Mouse (Mus musculus) midbrain, postnatal 0 days (tissue): ENCODE data around the gene Hspa5. TPM values are rescaled to one million over a fixed set of nuclear protein-coding genes. Genes with fewer than 3 reads are reported as not detected.
"Not testable (repeated sequence)": the region's sequence is repeated elsewhere in the genome, so short reads cannot be mapped to it uniquely, and the experiment has no call there.

Experiments used
- ATAC-seq: fragments of 200-750 bp; cut with Nextera tagmentation; 2 replicates; pipeline ENCODE4 v1.8.0; 2017; ENCODE audit warnings: moderate number of reproducible peaks, mild to moderate bottlenecking, moderate TSS enrichment, moderate library complexity; ENCODE audit not compliant: low FRiP score
- DNase-seq: peaks from one replicate; pipeline ENCODE4 v3.0.0-alpha.2; 2015; ENCODE audit warnings: low spot score
- H3K27ac ChIP-seq: fragments of 300-500 bp; sonication (generic); 2 replicates; pipeline ENCODE4 v1.5.1; 2014; ENCODE audit warnings: low read depth, mild to moderate bottlenecking, low read length, mixed read lengths
- H3K27me3 ChIP-seq: fragments of 300-500 bp; sonication (generic); 2 replicates; pipeline ENCODE4 v1.6.1; 2014; ENCODE audit warnings: low read length, control low read depth, mixed read lengths; ENCODE audit not compliant: insufficient read depth
- H3K36me3 ChIP-seq: fragments of 300-500 bp; sonication (generic); 2 replicates; pipeline ENCODE4 v1.6.1; 2014; ENCODE audit warnings: low read length, control low read depth, mixed read lengths; ENCODE audit not compliant: insufficient read depth
- H3K4me1 ChIP-seq: fragments of 300-500 bp; sonication (generic); 2 replicates; pipeline ENCODE4 v1.6.1; 2014; ENCODE audit warnings: mild to moderate bottlenecking, control low read depth, antibody characterized with exemption, low read length, mixed read lengths; ENCODE audit not compliant: insufficient read depth
- H3K4me2 ChIP-seq: fragments of 300-500 bp; sonication (generic); 2 replicates; pipeline ENCODE4 v1.6.1; 2014; ENCODE audit warnings: low read depth, mild to moderate bottlenecking, low read length, mixed read lengths; ENCODE audit not compliant: poor library complexity, severe bottlenecking
- H3K4me3 ChIP-seq: fragments of 300-500 bp; sonication (generic); 2 replicates; pipeline ENCODE4 v1.5.1; 2014; ENCODE audit warnings: low read depth, mild to moderate bottlenecking, low read length, moderate library complexity
- H3K9ac ChIP-seq: fragments of 300-500 bp; sonication (generic); replicated peaks from 2 replicates; pipeline ENCODE4 v1.6.1; 2014; ENCODE audit warnings: mild to moderate bottlenecking, low read length, moderate library complexity, mixed read lengths; ENCODE audit not compliant: poor library complexity, severe bottlenecking
- H3K9me3 ChIP-seq: fragments of 300-500 bp; sonication (generic); 2 replicates; pipeline ENCODE4 v1.6.1; 2016; ENCODE audit warnings: low read length, control low read depth
- CTCF ChIP-seq: IDR thresholded peaks from 2 replicates; pipeline ENCODE4 v1.5.1; 2016; ENCODE audit warnings: antibody characterized with exemption, mild to moderate bottlenecking
- WGBS: fragments of 180-500 bp; shearing (Covaris S2); extraction: QIAGEN DNeasy Blood & Tissue Kit; methylation state at CpG from one replicate; pipeline ENCODE4 v1.1.7; 2014; 5-methylcytosine and 5-hydroxymethylcytosine counted together
- polyA plus RNA-seq: library from polyadenylated mRNA; unstranded; fragments of >200 nt; fragmentation: Nextera tagmentation; extraction: Ambion mirVana; gene quantifications from 2 replicates; pipeline ENCODE4 v1.2.1, GENCODE M21; 2015
- total RNA-seq: library from RNA; depleted of rRNA; stranded (reverse); fragments of >200 nt; gene quantifications from 2 replicates; pipeline ENCODE4 v1.2.3, GENCODE M21; 2014

The Hspa5 gene
- total and polyA plus RNA-seq, 2 experiments from 2014 or later = 194 to 331 TPM

DNA sequence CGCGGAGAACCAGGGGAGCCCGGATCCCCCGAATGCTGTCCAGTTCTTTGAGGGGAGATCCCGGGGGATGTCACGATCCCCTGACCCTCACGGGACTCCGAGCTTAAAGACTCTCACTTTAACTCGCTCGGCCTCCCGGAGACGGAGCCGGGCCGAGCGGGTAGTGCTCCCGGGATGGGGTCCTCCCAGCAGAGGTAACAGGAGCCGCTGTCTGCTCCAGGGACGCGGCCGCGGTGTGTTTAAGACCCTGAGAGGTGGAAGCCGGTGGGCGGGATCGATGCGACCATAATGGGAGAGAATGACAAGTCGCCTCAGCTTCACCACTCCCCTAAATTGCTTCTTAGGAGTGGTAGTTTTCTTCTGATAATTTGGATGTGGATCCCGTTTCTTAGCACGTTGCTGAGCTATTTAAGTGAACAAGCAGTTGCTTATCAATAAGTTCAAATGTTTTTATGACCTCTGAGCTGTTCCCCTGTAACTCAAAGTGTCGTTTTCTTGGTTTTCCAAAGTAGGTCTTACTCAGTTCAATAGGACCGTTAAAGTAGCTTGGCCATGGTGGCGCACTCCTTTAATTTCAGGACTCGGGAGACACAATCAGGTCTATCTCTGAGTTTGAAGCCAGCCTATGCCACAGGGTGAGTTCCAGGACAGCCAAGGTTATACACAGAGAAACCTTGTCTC is 30.9 kb downstream of the Hspa5 start:
- Histone ChIP-seq H3K4me2 (peak overlapping the region; percentile 59), H3K4me3 (peak overlapping the region; percentile 61), H3K27ac (peak overlapping the region; percentile 90), H3K9ac (peak overlapping the region; percentile 70)
- not testable (repeated sequence) for H3K36me3 ChIP-seq, H3K4me1 ChIP-seq, H3K27me3 ChIP-seq, H3K9me3 ChIP-seq
- DNase-seq (peak; percentile 14), ATAC-seq (peak; percentile 67)
- WGBS = under 1% methylated on average over 20 of the region's 32 CpGs
- TF ChIP-seq CTCF = peak; percentile 13

DNA sequence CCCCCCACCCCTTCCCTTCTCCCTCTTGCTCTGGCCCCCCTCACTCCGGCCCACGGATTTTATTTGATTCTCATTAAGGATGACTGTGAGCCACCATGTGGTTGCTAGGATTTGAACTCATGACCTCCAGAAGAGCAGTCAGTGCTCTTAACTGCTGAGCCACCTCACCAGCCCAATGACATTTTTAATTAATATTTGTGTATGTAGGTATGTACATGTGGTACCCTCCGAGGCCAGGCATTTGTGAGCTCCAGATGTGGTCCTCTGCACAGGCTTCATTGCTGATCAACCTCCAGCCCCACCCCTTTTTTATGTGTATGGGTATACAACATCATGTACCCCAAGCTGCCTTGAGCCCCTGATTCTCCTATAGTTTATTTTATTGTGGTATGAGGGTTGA is 32.0 kb downstream of the Hspa5 start:
- 0 out of 2 replicates have a peak overlapping the region, but pooled peaks have one; percentile 8 for H3K9ac ChIP-seq
- peaks cover 5% of the 10 kb centered on the region for H3K4me1 ChIP-seq
- peak overlapping the region; percentile 59 for H3K4me2 ChIP-seq
- no peak for TF ChIP-seq CTCF
- ATAC-seq (no peak), DNase-seq (no peak)
- H3K9me3 ChIP-seq = no peaks in the 10 kb centered on the region
- H3K27ac ChIP-seq = no peak overlapping the region
- peaks cover 8% of the 10 kb centered on the region; the same call in 1 of the 2 replicates for H3K36me3 ChIP-seq
- no peaks in the 10 kb centered on the region for H3K27me3 ChIP-seq
- no peak overlapping the region for H3K4me3 ChIP-seq
- 72% methylated on average over 3 of the region's 3 CpGs for WGBS

DNA sequence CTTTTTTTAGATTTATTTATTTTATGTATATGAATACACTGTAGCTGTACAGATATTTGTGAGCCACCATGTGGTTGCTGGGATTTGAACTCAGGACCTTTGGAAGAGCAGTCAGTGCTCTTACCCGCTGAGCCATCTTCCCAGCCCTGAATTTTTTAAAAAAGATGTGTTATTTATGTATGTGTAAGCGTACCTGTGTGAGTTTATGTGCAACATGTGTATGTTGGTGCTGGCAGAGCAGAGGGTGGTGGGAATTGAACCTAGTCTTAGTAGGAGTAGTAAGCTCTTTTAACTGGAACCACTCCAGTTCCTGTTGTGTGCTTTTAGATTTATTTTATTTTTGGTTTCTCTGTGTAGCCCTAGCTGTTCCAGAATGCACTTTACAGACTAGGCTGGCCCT is 32.4 kb downstream of the Hspa5 start:
- H3K9me3 ChIP-seq = no peaks in the 10 kb centered on the region
- no peak overlapping the region for H3K4me2 ChIP-seq
- ATAC-seq (no peak), DNase-seq (no peak)
- peaks cover 8% of the 10 kb centered on the region; the same call in 1 of the 2 replicates for H3K36me3 ChIP-seq
- peaks cover 5% of the 10 kb centered on the region for H3K4me1 ChIP-seq
- no peak overlapping the region for H3K9ac ChIP-seq
- no peaks in the 10 kb centered on the region for H3K27me3 ChIP-seq
- WGBS = 97% methylated on average over 2 of the region's 2 CpGs
- TF ChIP-seq CTCF = no peak
- H3K27ac ChIP-seq = no peak overlapping the region
- no peak overlapping the region for H3K4me3 ChIP-seq

DNA sequence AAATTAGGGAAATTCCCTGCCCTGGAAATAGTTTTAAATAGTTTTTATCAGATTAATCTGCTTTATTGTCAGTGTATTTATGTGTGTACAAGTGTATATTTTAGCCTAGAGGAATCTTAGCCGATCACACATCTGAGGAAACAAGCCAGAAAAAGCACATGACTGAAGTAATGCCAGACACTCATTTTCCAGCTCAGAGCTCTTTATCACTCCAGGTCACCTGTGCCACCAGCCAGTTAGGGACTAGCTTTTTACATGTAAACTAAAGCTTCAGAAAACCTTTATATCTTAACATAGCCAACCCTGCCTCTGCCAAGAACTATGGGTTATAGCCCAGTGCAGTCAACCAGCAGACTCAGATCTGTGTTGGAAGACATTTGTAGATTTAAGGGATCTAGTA is 33.0 kb downstream of the Hspa5 start:
- TF ChIP-seq CTCF = no peak
- no peak overlapping the region for H3K9ac ChIP-seq
- H3K27me3 ChIP-seq = no peaks in the 10 kb centered on the region
- DNase-seq (no peak), ATAC-seq (no peak)
- H3K36me3 ChIP-seq = peaks cover 8% of the 10 kb centered on the region; the same call in 1 of the 2 replicates
- peaks cover 5% of the 10 kb centered on the region; the same call in 1 of the 2 replicates for H3K4me1 ChIP-seq
- H3K4me3 ChIP-seq = no peak overlapping the region
- H3K9me3 ChIP-seq = no peaks in the 10 kb centered on the region
- H3K4me2 ChIP-seq = no peak overlapping the region
- 69% methylated on average over 1 of the region's 1 CpGs for WGBS
- H3K27ac ChIP-seq = no peak overlapping the region

DNA sequence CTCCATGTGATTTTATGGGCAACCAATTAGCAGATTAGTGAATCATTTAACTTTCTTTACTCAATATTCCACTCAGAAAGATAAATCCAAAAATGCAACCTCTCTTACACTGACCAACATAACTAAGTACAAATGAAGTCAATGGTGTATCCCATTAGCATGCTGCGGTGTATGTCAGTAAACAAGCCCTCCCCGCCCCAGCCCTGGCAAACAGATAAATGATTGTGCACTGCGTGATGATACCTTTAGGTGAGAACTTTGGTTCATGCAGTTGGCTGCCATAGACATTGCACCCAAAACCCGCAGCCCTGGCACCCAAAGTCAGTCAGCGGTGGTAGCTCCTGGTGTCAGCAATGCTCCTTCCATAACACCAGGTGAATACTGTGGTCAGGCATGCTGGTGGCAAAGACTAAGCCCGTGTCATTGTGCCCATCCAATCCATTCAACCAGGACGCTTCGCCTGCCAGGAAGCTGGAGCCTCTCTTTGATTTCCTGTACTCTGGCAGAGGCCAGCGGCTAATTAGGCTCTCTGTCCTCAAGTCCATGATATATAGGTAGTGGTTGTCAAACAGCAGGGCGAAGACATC is 33.7 kb downstream of the Hspa5 start:
- TF ChIP-seq CTCF = no peak
- H3K9me3 ChIP-seq = no peaks in the 10 kb centered on the region
- H3K4me3 ChIP-seq = no peak overlapping the region
- H3K4me2 ChIP-seq = no peak overlapping the region
- H3K27me3 ChIP-seq = no peaks in the 10 kb centered on the region
- H3K36me3 ChIP-seq = peaks cover 8% of the 10 kb centered on the region; the same call in 1 of the 2 replicates
- H3K9ac ChIP-seq = no peak overlapping the region
- no peak overlapping the region for H3K27ac ChIP-seq
- peaks cover 5% of the 10 kb centered on the region; the same call in 1 of the 2 replicates for H3K4me1 ChIP-seq
- no peak for ATAC-seq
- 90% methylated on average over 10 of the region's 10 CpGs for WGBS
- no peak for DNase-seq

DNA sequence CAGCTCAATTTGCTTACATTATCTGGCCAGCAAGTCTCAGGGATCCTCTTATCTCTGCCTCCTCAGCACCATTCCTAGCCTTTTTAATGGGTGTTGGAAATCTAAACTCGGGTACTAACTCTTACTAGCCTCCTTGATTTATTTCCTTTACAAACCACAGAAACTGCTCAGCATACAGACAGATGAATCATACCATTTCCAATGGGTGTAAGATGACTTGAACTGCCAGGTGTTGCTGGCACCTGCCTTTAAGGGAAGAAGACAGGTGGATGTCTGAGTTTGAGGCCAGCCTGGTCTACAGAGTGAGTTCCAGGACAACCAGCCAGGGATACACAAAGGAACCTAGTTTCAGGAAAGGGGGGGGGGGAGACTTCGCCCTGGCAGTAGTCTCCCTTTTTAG is 36.3 kb downstream of the Hspa5 start:
- no peaks in the 10 kb centered on the region for H3K27me3 ChIP-seq
- H3K4me3 ChIP-seq = no peak overlapping the region
- no peak overlapping the region for H3K27ac ChIP-seq
- TF ChIP-seq CTCF = no peak
- 93% methylated on average over 2 of the region's 2 CpGs for WGBS
- H3K9me3 ChIP-seq = no peaks in the 10 kb centered on the region
- peaks cover 20% of the 10 kb centered on the region; the same call in 1 of the 2 replicates for H3K36me3 ChIP-seq
- no peak for DNase-seq
- no peak overlapping the region for H3K9ac ChIP-seq
- no peak overlapping the region for H3K4me2 ChIP-seq
- peaks cover 5% of the 10 kb centered on the region; the same call in 1 of the 2 replicates for H3K4me1 ChIP-seq
- ATAC-seq = no peak
